Mouse (Mus musculus): ENCODE data around the gene Trim24. TPM values are rescaled to one million over a fixed set of nuclear protein-coding genes. Genes with fewer than 3 reads are reported as not detected.

Trim24 gene
- 8.2 and 8.4 TPM in 2 replicates for polyA plus RNA-seq (2012)

DNA sequence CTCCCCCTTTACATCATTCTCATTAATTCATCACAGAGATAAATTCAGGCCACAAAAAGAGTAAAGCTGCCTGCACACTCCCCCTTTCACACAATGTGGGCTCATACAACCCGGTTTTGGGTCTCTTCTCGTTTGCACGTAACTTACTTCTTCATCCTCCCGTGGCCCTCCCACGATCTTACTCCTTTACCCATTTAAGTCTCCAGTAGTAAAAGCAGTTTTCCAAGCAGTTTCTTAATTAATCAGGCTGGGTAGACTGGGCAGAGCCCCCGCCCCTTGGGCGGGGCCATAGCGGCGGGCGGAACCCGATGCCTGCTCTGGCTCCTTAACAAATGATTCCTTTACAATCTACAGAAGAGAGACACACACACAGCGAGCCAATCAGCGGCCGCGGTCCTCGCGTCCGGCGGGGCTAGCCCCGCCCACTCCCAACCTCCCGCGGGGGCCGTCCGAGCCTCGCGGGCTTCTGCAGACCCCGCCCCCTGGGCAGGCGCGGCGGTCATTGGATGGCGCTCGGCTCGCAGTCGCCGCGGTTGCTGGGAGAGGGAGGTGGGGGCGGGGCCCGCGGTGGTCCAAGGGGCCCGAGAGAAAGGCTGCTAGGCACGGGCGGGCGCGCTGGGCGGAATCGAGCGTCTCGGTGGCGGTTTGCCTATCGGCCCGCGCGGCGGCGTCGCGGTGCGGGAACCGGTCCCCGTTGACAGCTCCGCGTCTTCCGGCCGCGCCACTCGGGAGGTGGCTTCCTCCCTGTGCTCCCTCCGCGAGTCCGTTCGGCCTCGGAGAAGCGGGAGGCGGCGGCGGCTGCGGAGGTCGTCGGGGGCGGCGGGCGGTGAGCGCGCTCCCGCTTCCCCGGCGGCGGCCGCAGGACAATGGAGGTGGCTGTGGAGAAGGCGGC is at the start of gene Trim24:
Trim24 (plus strand) TSS at position 567 of the 892 bp plus-strand sequence.

Other genes starting within 250 kb of the Trim24 start
- not detected in 2 replicates for gene Svopl, start 176.2 kb downstream of the Trim24 start, polyA plus RNA-seq (2012)
- gene Tmem213, start 238.4 kb downstream of the Trim24 start, polyA plus RNA-seq (2012), result not detected in 2 replicates

All from megakaryocyte-erythroid progenitor cell, adult 5 weeks (primary cell).